Mouse (Mus musculus): ENCODE measurements around the gene Gm20388. TPM values are rescaled to one million over a fixed set of nuclear protein-coding genes. Genes with fewer than 3 reads are reported as not detected.
"Not testable (repeated sequence)": the region's sequence is repeated elsewhere in the genome, so short reads cannot be mapped to it uniquely, and the experiment has no call there.

Gene Gm20388
- total RNA-seq, 2 experiments from 2014 or later, result 4.0 TPM; not detected in 1

- DNase-seq, result peak; percentile 29 to 44
These were observed 1400.6 kb downstream of the Gm20388 start for GRCm38 (mm10) chr8:121310976-121311819.

GRCm38 (mm10) chr8:121313458-121313857 is 1402.8 kb downstream of the Gm20388 start:
- DNase-seq, result no peak

GRCm38 (mm10) chr8:121314036-121314435 is 1403.4 kb downstream of the Gm20388 start:
- no peak for DNase-seq

- no peak for DNase-seq
These were observed 1404.9 kb downstream of the Gm20388 start for GRCm38 (mm10) chr8:121315569-121315968.

GRCm38 (mm10) chr8:121316009-121316408 is 1405.4 kb downstream of the Gm20388 start:
- no peak for DNase-seq

- DNase-seq, result not testable (repeated sequence)
These were observed 1408.1 kb downstream of the Gm20388 start for GRCm38 (mm10) chr8:121318756-121319155.

- DNase-seq, result no peak
These were observed 1408.8 kb downstream of the Gm20388 start for GRCm38 (mm10) chr8:121319491-121319890.

- no peak for DNase-seq
These were observed 1415.7 kb downstream of the Gm20388 start for GRCm38 (mm10) chr8:121326164-121326910.

- peak; percentile 52 to 76 for DNase-seq
These were observed 1421.8 kb downstream of the Gm20388 start for GRCm38 (mm10) chr8:121332436-121332835.

- DNase-seq, result peak; percentile 42 to 69
These were observed 1424.1 kb downstream of the Gm20388 start for GRCm38 (mm10) chr8:121334495-121335424.

GRCm38 (mm10) chr8:121335684-121336083 is 1425.0 kb downstream of the Gm20388 start:
- no peak for DNase-seq

GRCm38 (mm10) chr8:121342931-121343330 is 1432.3 kb downstream of the Gm20388 start:
- DNase-seq, result no peak

GRCm38 (mm10) chr8:121344486-121344885 is 1433.8 kb downstream of the Gm20388 start:
- no peak for DNase-seq

GRCm38 (mm10) chr8:121346175-121346574 is 1435.5 kb downstream of the Gm20388 start:
- DNase-seq, result no peak

- DNase-seq, result peak in 1 of 2 experiments; percentile 37
These were observed 1436.2 kb downstream of the Gm20388 start for GRCm38 (mm10) chr8:121346862-121347261.

GRCm38 (mm10) chr8:121348998-121349397 is 1438.4 kb downstream of the Gm20388 start:
- DNase-seq, result no peak

- no peak for DNase-seq
These were observed 1440.2 kb downstream of the Gm20388 start for GRCm38 (mm10) chr8:121350803-121351202.

- no peak for DNase-seq
These were observed 1444.2 kb downstream of the Gm20388 start for GRCm38 (mm10) chr8:121354844-121355243.

GRCm38 (mm10) chr8:121357451-121357850 is 1446.8 kb downstream of the Gm20388 start:
- no peak for DNase-seq

- DNase-seq, result peak; percentile 40 to 52
These were observed 1448.0 kb downstream of the Gm20388 start for GRCm38 (mm10) chr8:121358609-121359008.

- DNase-seq, result no peak
These were observed 1448.7 kb downstream of the Gm20388 start for GRCm38 (mm10) chr8:121359131-121359981.
